20 mouse cellular contexts compared by ENCODE assay signal in genomic region chrX:160054643-160055042, GRCm38 (mm10).
DNase-seq lines count a peak whose midpoint lies in the region; ATAC-seq and TF ChIP-seq lines count a peak whose summit lies in the region.
"Had no signal": no experiment of that assay in that cellular context is flagged by ENCODE, and none has a peak within 500 bp of the region (broad histone marks: within the 10 kb centered on the region; RNA-seq: fewer than 3 reads in every experiment).

No protein-coding gene starts in this region.

- no peaks in the 10 kb centered on the region for H3K4me1 ChIP-seq in kidney, embryonic 14.5 days (ENCODE audit: control insufficient read depth, insufficient read depth, low read length)
- H3K4me1 ChIP-seq in kidney, postnatal 0 days (replicated peaks; ENCODE audit: insufficient read depth, low read length): no peaks in the 10 kb centered on the region
- H3K4me1 ChIP-seq: embryonic facial prominence, embryonic 12.5 days; forebrain, embryonic 15.5 days; heart, embryonic 12.5 days; hindbrain, embryonic 10.5 days had no signal

- TF ChIP-seq CTCF in kidney, postnatal 0 days (IDR thresholded peaks at IDR 0.05; ENCODE audit: low read depth): no peak

- no peak overlapping the region for H3K27ac ChIP-seq in kidney, embryonic 14.5 days (ENCODE audit: low read depth, low read length)
- H3K27ac ChIP-seq in kidney, postnatal 0 days: no peak overlapping the region
- H3K27ac ChIP-seq: embryonic facial prominence, embryonic 12.5 days; forebrain, embryonic 15.5 days; hindbrain, embryonic 10.5 days; hindbrain, embryonic 14.5 days had no signal

- H3K27me3 ChIP-seq in kidney, embryonic 14.5 days (ENCODE audit: control insufficient read depth, insufficient read depth, low read length): no peaks in the 10 kb centered on the region
- no peaks in the 10 kb centered on the region for H3K27me3 ChIP-seq in kidney, postnatal 0 days (ENCODE audit: insufficient read depth, low read length)
- H3K27me3 ChIP-seq: embryonic facial prominence, embryonic 12.5 days; forebrain, embryonic 15.5 days; heart, embryonic 12.5 days had no signal

- ATAC-seq in kidney, embryonic 14.5 days (ENCODE audit: low FRiP score, low TSS enrichment): no peak
- 0 out of 2 replicates have a peak, but pooled peaks have one; percentile 36 for ATAC-seq in kidney, postnatal 0 days (replicated peaks; ENCODE audit: low FRiP score, low read depth)
- ATAC-seq: CD4-positive, CD25-positive, alpha-beta regulatory T cell, adult 4 months; forebrain, embryonic 15.5 days; Patski had no signal

- no peaks in the 10 kb centered on the region for H3K36me3 ChIP-seq in kidney, embryonic 14.5 days (ENCODE audit: control insufficient read depth, insufficient read depth, low read length)
- no peaks in the 10 kb centered on the region for H3K36me3 ChIP-seq in kidney, postnatal 0 days (ENCODE audit: insufficient read depth, low read length)
- H3K36me3 ChIP-seq: embryonic facial prominence, embryonic 12.5 days; forebrain, embryonic 15.5 days; heart, embryonic 12.5 days; hindbrain, embryonic 10.5 days had no signal

- no peak overlapping the region for H3K4me2 ChIP-seq in kidney, embryonic 14.5 days (replicated peaks; ENCODE audit: low read depth, low read length)
- no peak overlapping the region for H3K4me2 ChIP-seq in kidney, postnatal 0 days (ENCODE audit: low read length)
- H3K4me2 ChIP-seq: embryonic facial prominence, embryonic 12.5 days; forebrain, embryonic 15.5 days; heart, embryonic 12.5 days; hindbrain, embryonic 14.5 days had no signal

- H3K9ac ChIP-seq in kidney, embryonic 14.5 days (ENCODE audit: low read depth, low read length): no peak overlapping the region
- no peak overlapping the region for H3K9ac ChIP-seq in kidney, postnatal 0 days (ENCODE audit: low read depth, low read length)
- H3K9ac ChIP-seq: embryonic facial prominence, embryonic 12.5 days; forebrain, embryonic 15.5 days; heart, embryonic 12.5 days; hindbrain, embryonic 14.5 days had no signal

- H3K9me3 ChIP-seq in kidney, embryonic 14.5 days (ENCODE audit: control insufficient read depth, low read length): no peaks in the 10 kb centered on the region
- H3K9me3 ChIP-seq in kidney, postnatal 0 days (replicated peaks; ENCODE audit: low read length): no peaks in the 10 kb centered on the region
- H3K9me3 ChIP-seq: embryonic facial prominence, embryonic 12.5 days; forebrain, embryonic 15.5 days; heart, embryonic 12.5 days; hindbrain, embryonic 10.5 days had no signal

- DNase-seq in kidney, adult 11 months: peak; percentile 58
- peak; percentile 19 for DNase-seq in R1 (ENCODE audit: low read depth, low spot score)
- peak; percentile 1 for DNase-seq in kidney, postnatal 0 days (ENCODE audit: low spot score)
- peak; percentile 40 to 49 for DNase-seq in kidney, postnatal 36 days
- no peak for DNase-seq in heart, adult 18-20 months
- no peak for DNase-seq in gastrocnemius, adult 8-10 months (ENCODE audit: low spot score in 2 of 2)
- DNase-seq: adrenal gland, adult 8-10 months; B cell, adult 2 months; cerebellum, adult 11-12 months; cerebellum, adult 9-10 months; cerebellum, postnatal 25 days; gastrocnemius, postnatal 14 days had no signal

- no peak overlapping the region for H3K4me3 ChIP-seq in kidney, embryonic 14.5 days (ENCODE audit: low read length)
- no peak overlapping the region for H3K4me3 ChIP-seq in kidney, postnatal 0 days (replicated peaks; ENCODE audit: low read depth, low read length)
- H3K4me3 ChIP-seq: embryonic facial prominence, embryonic 12.5 days; forebrain, embryonic 15.5 days; heart, embryonic 12.5 days; hindbrain, embryonic 10.5 days had no signal

- WGBS in kidney, embryonic 14.5 days: 87% methylated on average over 5 of the region's 5 CpGs
- WGBS in kidney, postnatal 0 days: 73% methylated on average over 5 of the region's 5 CpGs

Comparison
In these comparisons a context has a peak if more than half of its experiments do, and no peak if none do; other contexts are left out.
1. DNase-seq: peak in kidney, adult 11 months (single experiment), R1 (single experiment), kidney, postnatal 0 days (single experiment) and kidney, postnatal 36 days (2 of 2); none in heart, adult 18-20 months (0 of 2) and gastrocnemius, adult 8-10 months (0 of 2).